Mouse (Mus musculus) stomach, embryonic 14.5 days (tissue): ENCODE data around the gene Galnt17. TPM values are rescaled to one million over a fixed set of nuclear protein-coding genes. Genes with fewer than 3 reads are reported as not detected.

Experiments
- ATAC-seq: fragments of 200-750 bp; cut with Nextera tagmentation; 2 replicates; pipeline ENCODE4 v1.8.0; 2017; ENCODE audit warnings: low read depth, moderate TSS enrichment; ENCODE audit not compliant: insufficient number of reproducible peaks, insufficient read depth, low FRiP score
- H3K27ac ChIP-seq: fragments of 300-500 bp; sonication (generic); 2 replicates; pipeline ENCODE4 v1.5.1; 2014; ENCODE audit warnings: mild to moderate bottlenecking, low read length, moderate library complexity, mixed read lengths
- H3K27me3 ChIP-seq: fragments of 300-500 bp; sonication (generic); 2 replicates; pipeline ENCODE4 v1.6.1; 2014; ENCODE audit warnings: low read length, control low read depth, mixed read lengths; ENCODE audit not compliant: control insufficient read depth, insufficient read depth
- H3K36me3 ChIP-seq: fragments of 300-500 bp; sonication (generic); 2 replicates; pipeline ENCODE4 v1.6.1; 2014; ENCODE audit warnings: mild to moderate bottlenecking, control low read depth, low read length, moderate library complexity, mixed read lengths; ENCODE audit not compliant: control insufficient read depth, insufficient read depth
- H3K4me1 ChIP-seq: fragments of 300-500 bp; sonication (generic); 2 replicates; pipeline ENCODE4 v1.6.1; 2014; ENCODE audit warnings: low read length, control low read depth, mixed read lengths; ENCODE audit not compliant: control insufficient read depth, insufficient read depth
- H3K4me2 ChIP-seq: fragments of 300-500 bp; sonication (generic); replicated peaks from 2 replicates; pipeline ENCODE4 v1.6.1; 2014; ENCODE audit warnings: low read depth, low read length, control low read depth
- H3K4me3 ChIP-seq: fragments of 300-500 bp; sonication (generic); 2 replicates; pipeline ENCODE4 v1.5.1; 2014; ENCODE audit warnings: low read depth, low read length, control low read depth
- H3K9ac ChIP-seq: fragments of 300-500 bp; sonication (generic); replicated peaks from 2 replicates; pipeline ENCODE4 v1.6.1; 2014; ENCODE audit warnings: low read depth, mild to moderate bottlenecking, control low read depth, low read length, moderate library complexity, mixed read lengths
- H3K9me3 ChIP-seq: fragments of 300-500 bp; sonication (generic); 2 replicates; pipeline ENCODE4 v1.6.1; 2016; ENCODE audit warnings: low read depth, low read length, control low read depth; ENCODE audit not compliant: control insufficient read depth
- WGBS: fragments of 180-500 bp; shearing (Covaris S2); extraction: QIAGEN DNeasy Blood & Tissue Kit; methylation state at CpG from one replicate; pipeline ENCODE4 v1.1.7; 2014; 5-methylcytosine and 5-hydroxymethylcytosine counted together
- polyA plus RNA-seq: library from polyadenylated mRNA; unstranded; fragments of >200 nt; fragmentation: Nextera tagmentation; extraction: Ambion mirVana; gene quantifications from 2 replicates; pipeline ENCODE4 v1.2.1, GENCODE M21; 2014

Gene Galnt17
- polyA plus RNA-seq, 1 experiment from 2014 or later, result 1.9 TPM

- Histone ChIP-seq H3K4me2 (no peak overlapping the region), H3K27ac (no peak overlapping the region), H3K9ac (no peak overlapping the region), H3K9me3 (no peaks in the 10 kb centered on the region), H3K4me1 (peaks cover 6% of the 10 kb centered on the region; the same call in 1 of the 2 replicates), H3K4me3 (no peak overlapping the region), H3K36me3 (no peaks in the 10 kb centered on the region), H3K27me3 (no peaks in the 10 kb centered on the region)
- WGBS, result 11% methylated on average over 4 of the region's 4 CpGs
- no peak for ATAC-seq
These were observed 150.4 kb downstream of the Galnt17 start for GRCm38 (mm10) chr5:131157866-131158265.

DNA sequence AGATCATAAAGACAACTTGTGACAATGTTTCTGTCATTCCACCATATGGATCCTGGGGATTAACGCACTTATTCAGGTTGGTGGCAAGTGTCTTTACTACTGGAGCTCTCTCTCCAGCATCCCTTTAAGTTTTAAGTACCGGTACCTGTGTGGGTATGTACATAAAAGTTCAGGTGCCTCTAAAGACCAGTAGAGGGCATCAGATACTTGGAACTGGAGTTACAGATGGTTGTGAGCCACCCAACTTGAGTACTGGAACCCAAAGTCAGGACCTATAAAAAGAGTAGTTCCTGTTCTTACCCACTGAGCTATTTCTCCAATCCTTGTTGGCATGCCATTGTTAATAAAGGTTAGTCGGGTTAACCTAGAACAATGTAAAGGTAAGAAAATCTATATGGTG is 152.0 kb downstream of the Galnt17 start:
- H3K36me3 ChIP-seq, result no peaks in the 10 kb centered on the region
- 71% methylated on average over 3 of the region's 3 CpGs for WGBS
- no peak for ATAC-seq
- H3K9me3 ChIP-seq, result no peaks in the 10 kb centered on the region
- no peak overlapping the region for H3K4me2 ChIP-seq
- H3K27ac ChIP-seq, result no peak overlapping the region
- H3K9ac ChIP-seq, result no peak overlapping the region
- H3K27me3 ChIP-seq, result no peaks in the 10 kb centered on the region
- H3K4me3 ChIP-seq, result no peak overlapping the region
- peaks cover 6% of the 10 kb centered on the region; the same call in 1 of the 2 replicates for H3K4me1 ChIP-seq

GRCm38 (mm10) chr5:131142606-131143005 is 165.7 kb downstream of the Galnt17 start:
- Histone ChIP-seq H3K36me3 (no peaks in the 10 kb centered on the region), H3K27ac (no peak overlapping the region), H3K9ac (no peak overlapping the region), H3K4me2 (no peak overlapping the region), H3K4me1 (no peaks in the 10 kb centered on the region), H3K4me3 (no peak overlapping the region), H3K9me3 (no peaks in the 10 kb centered on the region), H3K27me3 (no peaks in the 10 kb centered on the region)
- 28% methylated on average over 4 of the region's 4 CpGs for WGBS
- ATAC-seq, result no peak

DNA sequence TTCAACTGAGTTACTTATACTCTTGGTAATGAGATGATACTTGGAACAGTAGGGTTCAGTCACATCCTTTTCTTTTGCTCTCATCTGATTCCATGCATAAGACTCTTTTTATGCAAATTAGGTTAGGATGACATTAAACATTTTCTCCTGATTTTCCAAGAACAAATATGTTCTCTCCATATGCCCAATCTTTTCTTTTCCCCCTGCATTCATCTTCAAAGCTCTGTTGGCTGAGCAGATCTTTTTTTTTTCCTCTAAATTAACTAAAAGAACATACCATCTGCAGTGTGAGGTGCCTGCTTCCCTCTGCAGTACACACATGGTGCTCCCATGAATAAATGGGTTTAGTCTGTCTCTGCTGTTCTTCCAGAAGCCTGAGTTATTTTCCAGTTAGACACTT is 173.5 kb downstream of the Galnt17 start:
- H3K4me2 ChIP-seq, result no peak overlapping the region
- H3K4me1 ChIP-seq, result no peaks in the 10 kb centered on the region
- H3K27ac ChIP-seq, result no peak overlapping the region
- no peak overlapping the region for H3K9ac ChIP-seq
- ATAC-seq, result no peak
- H3K36me3 ChIP-seq, result no peaks in the 10 kb centered on the region
- no peaks in the 10 kb centered on the region for H3K27me3 ChIP-seq
- H3K4me3 ChIP-seq, result no peak overlapping the region
- no peaks in the 10 kb centered on the region for H3K9me3 ChIP-seq

GRCm38 (mm10) chr5:131120296-131120840 is 187.9 kb downstream of the Galnt17 start:
- Histone ChIP-seq H3K9ac (no peak overlapping the region), H3K4me2 (no peak overlapping the region), H3K9me3 (no peaks in the 10 kb centered on the region), H3K36me3 (no peaks in the 10 kb centered on the region), H3K27ac (no peak overlapping the region), H3K27me3 (no peaks in the 10 kb centered on the region), H3K4me1 (no peaks in the 10 kb centered on the region), H3K4me3 (no peak overlapping the region)
- 66% methylated on average over 8 of the region's 8 CpGs for WGBS
- ATAC-seq, result no peak

GRCm38 (mm10) chr5:131119896-131120295 is 188.4 kb downstream of the Galnt17 start:
- Histone ChIP-seq H3K9ac (no peak overlapping the region), H3K36me3 (no peaks in the 10 kb centered on the region), H3K4me3 (no peak overlapping the region), H3K4me1 (no peaks in the 10 kb centered on the region), H3K27ac (no peak overlapping the region), H3K4me2 (no peak overlapping the region), H3K27me3 (no peaks in the 10 kb centered on the region), H3K9me3 (no peaks in the 10 kb centered on the region)
- WGBS, result 71% methylated on average over 4 of the region's 4 CpGs
- ATAC-seq, result no peak

- Histone ChIP-seq H3K4me1 (no peaks in the 10 kb centered on the region), H3K9me3 (no peaks in the 10 kb centered on the region), H3K9ac (no peak overlapping the region), H3K4me3 (no peak overlapping the region), H3K4me2 (no peak overlapping the region), H3K27me3 (no peaks in the 10 kb centered on the region), H3K27ac (no peak overlapping the region), H3K36me3 (no peaks in the 10 kb centered on the region)
- ATAC-seq, result no peak
- 87% methylated on average over 5 of the region's 5 CpGs for WGBS
These were observed 190.8 kb downstream of the Galnt17 start for GRCm38 (mm10) chr5:131117391-131118040.

DNA sequence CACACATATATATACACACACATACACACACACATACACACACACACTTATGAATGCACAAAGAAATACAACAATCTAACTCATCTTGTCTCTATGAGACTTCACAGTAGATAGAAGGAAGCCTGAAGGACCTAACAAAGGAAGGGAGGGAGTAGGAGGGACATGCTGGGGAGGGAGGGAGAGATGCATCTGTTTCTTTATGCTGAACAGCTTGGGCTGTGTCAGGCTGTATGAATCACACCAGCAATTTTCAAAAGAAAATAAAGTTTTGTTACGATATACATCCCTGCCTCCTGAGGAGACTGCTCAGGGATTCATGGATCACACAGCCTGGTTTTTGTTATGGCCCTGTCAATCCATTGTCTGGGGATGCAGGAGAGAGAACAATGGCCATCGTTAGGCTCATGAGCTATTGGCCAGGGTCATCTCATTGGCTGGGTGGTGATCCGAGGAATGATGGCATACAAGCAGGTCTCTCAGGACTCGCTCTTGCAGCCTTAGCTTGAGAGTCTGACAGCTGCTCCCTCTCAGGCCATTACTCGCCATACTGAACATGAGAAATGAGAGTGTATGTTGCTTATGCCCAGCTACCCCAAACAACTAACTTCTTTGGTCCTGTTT is 194.3 kb downstream of the Galnt17 start:
- Histone ChIP-seq H3K4me1 (no peaks in the 10 kb centered on the region), H3K9me3 (no peaks in the 10 kb centered on the region), H3K36me3 (no peaks in the 10 kb centered on the region), H3K27me3 (no peaks in the 10 kb centered on the region), H3K9ac (no peak overlapping the region), H3K4me3 (no peak overlapping the region), H3K27ac (no peak overlapping the region), H3K4me2 (no peak overlapping the region)
- no peak for ATAC-seq
- 72% methylated on average over 5 of the region's 5 CpGs for WGBS
